Mouse (Mus musculus) lung, adult 2 months (tissue): ENCODE data around the gene Abl2.

ENCODE experiments used
- CTCF ChIP-seq: fragments of 200-500 bp; IDR thresholded peaks from 2 replicates; pipeline ENCODE4 v1.5.1; 2011; ENCODE audit warnings: mild to moderate bottlenecking, low read length, control low read depth; ENCODE audit not compliant: insufficient read depth
- POLR2A ChIP-seq: fragments of 200-500 bp; IDR thresholded peaks from 2 replicates; pipeline ENCODE4 v1.6.1; 2011; ENCODE audit warnings: low read depth, mild to moderate bottlenecking, control low read depth, low read length, borderline replicate concordance; ENCODE audit errors: extremely low read depth

DNA sequence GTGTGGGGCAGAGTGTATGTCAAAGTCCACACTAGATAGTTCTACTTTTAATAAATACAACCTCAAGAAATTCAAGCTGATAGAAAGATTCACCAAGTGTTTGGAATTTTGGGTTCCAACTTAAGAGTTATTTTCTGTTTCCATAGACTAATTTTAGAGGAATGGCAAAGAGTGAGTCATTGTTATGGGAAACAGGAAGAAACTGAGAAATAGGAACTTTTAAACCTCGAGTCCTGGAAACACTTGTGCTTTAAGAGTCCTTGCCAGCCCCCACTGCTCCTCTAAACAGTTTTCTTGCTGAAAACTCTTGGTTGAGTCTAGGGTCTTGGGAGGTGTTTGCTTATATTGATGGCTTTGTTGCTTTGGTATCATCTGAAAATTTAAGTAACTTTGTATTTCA is 65.6 kb downstream of the Abl2 start:
- TF ChIP-seq POLR2A (no peak), CTCF (no peak)
